Mouse (Mus musculus) T-cell, adult 2 months (primary cell): ENCODE measurements around the gene Zmiz2.
A peak's percentile ranks its signal among the peaks of the same experiment; 100 is the strongest.
"Not testable (repeated sequence)": the region's sequence is repeated elsewhere in the genome, so short reads cannot be mapped to it uniquely, and the experiment has no call there.

ENCODE experiments used
- DNase-seq: peaks from one replicate; pipeline ENCODE4 v3.0.0; 2022; ENCODE audit warnings: low spot score

Zmiz2 gene

DNA sequence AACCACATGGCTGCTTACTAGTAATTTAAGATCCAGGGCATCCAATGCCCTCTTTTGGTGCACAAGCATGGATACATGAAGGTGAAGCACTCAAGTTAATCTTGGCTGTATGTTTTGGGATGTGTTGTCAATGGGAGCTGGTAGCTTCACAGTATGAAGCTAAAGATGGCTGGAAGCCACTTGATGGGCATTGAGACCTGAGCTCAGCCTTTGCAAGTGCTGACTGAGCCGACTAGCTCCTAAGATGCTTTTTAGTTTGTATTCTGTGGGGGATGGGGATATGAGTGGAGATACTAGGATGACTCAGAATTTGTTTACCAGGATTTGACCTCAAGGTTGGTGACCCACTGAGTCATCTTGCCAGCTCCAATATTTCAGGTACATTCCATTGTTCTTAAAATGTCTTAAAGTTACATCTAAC, 31.4 kb downstream of the Zmiz2 start:
- DNase-seq = no peak

DNA sequence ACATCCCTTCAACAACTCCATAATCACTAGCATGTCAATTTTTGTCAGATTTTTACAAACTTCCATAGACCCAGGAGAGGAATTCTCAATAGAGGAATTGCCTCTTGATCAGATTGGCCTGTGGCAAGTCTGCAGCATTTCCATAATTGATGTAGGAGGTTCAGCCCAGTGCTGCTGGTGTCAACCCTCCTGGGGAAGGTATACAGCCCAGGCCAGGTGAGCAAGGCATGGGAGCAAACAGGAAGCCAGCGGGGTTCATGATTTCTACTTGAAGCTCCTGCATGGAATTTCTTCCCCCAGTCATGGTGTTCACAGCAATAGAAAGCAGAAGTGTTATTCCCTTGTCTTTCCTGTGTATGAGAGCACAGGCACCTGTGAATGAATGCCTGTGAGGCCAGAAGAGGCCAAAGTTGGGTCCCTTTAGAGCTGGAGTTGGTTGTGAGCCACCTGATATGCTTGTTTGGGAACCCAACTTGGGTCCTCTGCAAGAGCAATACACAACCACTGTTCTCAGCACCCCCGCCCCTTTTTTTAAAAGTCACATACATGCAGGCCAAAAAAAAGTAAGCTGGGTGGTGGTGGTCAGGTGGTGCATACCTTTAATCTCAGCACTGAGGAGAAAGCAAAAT, 32.0 kb downstream of the Zmiz2 start:
- no peak for DNase-seq

DNA sequence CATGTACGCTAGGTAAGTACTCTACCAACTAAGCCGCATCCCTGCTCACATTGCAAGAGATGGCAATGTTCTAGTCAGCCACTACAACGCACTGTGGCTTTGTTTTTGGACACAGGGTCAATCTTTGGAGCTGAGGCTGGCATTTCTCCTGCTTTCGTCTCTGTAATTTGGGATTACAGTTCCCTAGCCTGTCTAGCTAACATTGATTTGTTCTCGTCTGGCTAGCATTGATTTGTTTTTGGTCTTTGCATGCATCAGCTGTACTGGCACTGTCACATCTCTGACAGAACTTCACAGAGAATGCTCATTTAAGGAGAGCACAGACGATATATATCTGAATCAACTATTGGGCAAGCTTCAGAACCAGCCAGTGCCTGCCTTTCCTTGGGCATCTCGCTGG, 41.3 kb downstream of the Zmiz2 start:
- no peak for DNase-seq

DNA sequence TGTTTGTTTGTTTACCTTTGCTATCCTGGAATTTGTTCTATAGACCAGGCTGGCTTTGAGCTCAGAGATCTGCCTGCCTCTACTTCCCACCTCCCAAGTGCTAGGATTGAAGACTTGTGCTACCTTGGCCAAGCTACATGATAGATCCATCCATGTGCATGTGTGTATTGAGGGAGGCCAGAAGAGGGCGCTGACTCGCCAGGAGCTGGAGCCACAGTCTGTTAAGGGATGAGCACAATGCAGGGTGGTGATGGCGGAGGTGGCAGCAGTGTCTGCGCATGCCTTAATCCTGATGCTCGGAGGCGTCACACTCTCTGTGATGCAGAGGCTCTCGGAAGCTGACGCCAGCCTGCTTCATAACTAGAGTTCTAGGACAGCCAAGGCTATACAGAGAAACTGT, 47.6 kb downstream of the Zmiz2 start:
- DNase-seq = peak; percentile 67

DNA sequence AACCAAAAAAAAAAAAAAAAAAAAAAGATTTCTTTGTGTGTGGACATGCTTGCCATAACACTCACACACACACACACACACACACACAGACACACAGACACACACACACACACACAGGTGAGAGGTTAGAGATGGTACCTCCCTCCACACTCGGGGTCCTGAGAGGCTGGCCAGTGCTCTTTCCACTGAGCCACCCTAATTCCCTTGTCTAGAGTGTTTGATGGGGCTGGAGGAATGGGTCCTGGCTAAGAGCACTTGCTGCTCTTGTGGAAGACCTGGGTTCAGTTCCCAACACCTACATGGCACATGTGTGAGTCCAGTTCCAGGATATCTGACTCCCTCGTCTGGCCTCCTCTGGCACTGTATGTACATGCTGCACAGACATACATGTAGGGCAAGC, 48.8 kb downstream of the Zmiz2 start:
- no peak for DNase-seq

DNA sequence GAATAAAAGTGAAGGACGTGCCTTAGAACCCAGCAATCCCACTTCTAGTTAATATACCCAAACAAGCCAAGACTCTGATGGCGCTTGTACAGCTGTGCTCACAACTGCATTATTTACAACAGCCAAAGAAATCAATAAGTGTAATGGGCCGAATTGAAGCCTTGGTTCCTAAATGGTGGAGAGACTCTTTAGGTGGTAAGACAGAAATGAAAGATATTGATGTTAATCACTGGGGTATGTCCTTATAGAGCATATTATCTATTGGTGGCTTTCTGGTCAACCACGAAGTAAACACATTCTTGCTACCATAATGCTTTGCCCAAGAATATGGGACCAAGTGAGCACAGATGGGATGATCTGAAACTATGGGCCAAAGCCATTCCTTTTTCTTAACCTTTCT, 51.3 kb downstream of the Zmiz2 start:
- DNase-seq = no peak

DNA sequence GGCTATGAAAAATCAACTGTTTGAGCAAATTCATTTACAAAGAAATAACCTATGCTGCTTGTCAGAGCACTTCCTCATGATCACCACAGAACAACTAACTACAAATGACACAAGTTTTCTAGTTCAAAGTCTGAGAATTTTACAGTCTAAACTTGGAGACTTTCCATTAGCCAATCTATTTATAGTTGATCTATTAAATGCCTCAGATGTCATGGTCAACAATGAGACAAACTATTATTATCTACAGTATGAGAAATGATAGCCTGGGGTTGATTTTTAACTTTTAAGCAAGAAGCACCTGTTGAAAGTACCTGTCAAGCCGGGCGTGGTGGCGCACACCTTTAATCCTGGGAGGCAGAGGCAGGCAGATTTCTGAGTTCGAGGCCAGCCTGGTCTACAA, 53.7 kb downstream of the Zmiz2 start:
- DNase-seq = no peak

DNA sequence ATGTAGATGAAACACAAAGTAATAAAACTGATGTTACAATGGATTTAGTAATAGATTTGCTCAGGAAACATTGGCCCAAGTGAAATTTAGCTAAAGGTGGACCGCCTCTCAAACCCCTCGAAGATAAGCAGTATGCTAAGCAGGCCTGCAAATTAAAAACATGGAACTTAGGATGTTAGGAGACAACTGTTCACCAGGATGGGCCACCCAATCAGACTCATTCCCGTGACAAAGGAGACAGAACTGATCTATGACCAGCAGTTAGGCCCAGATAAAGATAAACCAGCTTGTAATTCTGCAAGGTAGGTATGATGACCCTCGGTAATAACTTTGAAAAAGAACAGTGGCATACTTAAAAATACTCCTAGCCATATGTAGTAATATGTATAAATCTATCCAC, 54.2 kb downstream of the Zmiz2 start:
- DNase-seq = no peak

DNA sequence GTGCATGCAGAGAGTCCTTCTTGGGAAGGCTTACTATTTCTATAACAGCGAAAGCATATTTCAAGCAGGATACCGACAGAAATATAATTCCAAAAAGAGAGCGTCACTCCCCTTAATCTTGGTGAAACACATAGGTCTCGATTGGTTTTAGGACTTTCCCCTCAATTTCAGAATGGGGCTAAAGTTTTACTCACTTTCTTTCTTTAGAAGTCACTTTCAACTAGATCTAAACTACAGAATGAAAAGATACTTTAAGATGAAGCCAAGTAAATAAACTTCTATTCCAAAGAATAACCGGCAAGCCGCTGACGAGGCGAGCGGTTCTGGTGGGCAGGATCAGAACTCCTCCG, 54.8 kb downstream of the Zmiz2 start:
- no peak for DNase-seq

DNA sequence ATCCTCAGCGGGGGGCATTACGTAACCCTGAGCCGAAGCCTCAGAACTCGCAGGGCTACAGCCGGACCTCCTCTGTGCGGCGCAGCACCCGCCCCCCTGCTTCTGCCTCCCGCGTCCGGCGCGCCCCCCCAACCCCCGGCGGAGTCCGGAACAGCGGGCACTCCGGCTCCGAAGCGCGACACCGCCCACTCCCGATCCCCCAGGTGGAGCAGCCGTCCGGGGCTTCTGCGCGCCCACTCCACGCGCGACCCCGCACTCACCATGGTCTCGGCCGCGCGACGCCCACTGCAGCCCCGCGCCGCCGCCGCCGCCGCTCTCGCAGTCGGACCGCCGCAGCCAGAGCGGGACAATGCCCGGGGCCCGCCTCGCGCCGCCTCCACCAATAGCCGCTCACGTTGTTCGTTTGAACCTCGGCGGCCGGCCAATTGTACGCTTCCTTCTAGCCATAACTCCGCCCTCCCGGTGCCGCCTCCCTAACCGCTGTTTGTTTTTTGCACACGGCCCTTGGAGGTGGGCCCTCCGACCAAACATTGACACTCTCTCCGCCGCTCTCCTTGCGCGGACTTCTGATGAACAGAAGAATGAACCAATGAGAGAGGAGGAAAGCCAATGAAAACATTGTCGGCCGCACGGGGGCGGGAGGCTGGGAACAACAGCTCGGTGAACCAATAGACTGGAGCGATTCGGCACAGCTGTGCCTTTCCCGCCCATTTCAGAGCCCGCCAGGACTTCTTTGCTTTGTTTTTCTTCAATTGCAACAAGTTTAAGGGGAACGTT, 55.4 kb downstream of the Zmiz2 start, which contains the start of gene H2afv:
H2afv (minus strand) TSS at position 367 of the 777 bp plus-strand sequence.
- DNase-seq = peak; percentile 99

DNA sequence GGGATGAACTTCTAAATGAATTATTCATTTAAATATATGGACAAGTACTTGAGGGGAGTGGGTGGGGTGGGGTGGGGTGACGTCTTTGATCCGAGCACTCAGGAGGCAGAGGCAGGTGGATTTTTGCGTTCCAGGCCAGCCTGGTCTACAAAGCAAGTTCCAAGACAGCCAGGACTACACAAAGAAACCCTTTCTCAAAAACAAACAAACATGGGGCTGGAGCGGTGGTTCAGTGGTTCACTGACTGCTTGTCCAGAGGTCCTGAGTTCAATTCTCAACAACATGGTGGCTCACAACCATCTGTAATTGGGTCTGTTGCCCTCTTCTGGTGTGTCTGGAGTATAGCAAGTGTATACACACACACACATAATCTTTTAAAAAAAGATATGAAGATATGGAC, 56.6 kb downstream of the Zmiz2 start:
- no peak for DNase-seq

DNA sequence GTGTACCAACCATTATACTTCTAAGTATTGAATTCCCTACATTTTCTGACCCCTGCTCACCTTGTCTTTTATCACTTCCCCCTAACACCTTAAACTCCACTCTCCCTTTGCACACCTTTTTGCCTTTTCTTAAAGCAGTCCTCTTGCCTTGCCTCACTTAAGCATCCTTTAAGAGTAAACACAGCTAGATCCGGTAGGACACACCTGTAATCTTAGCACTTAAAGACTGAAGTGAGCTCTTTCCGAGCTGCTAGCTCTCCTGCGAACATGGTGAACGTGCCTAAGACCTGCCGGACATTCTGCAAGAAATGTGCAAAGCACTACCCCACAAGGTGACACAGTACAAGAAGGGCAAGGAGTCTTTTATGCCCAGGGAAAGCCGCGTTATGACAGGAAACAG, 57.1 kb downstream of the Zmiz2 start:
- DNase-seq = no peak

DNA sequence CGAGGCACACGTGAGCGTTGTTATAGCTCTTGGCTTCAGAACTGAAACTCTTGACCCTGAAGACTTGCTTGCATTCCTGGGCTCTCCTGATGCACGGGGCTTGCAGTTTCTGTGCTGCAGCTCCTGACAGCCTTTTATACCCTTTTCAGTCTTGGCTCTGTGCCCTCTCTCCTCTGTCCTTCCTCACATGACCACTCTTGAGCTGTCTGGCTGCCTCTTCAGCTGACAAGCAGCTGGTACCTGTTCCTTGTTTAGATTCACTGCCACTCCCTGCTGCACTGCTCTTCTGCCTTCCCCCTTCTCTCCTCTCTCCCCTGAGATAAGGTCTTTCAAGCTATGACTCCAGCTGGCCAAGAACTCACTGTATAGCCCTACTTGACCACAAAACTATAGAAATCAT, 58.6 kb downstream of the Zmiz2 start:
- DNase-seq = no peak

DNA sequence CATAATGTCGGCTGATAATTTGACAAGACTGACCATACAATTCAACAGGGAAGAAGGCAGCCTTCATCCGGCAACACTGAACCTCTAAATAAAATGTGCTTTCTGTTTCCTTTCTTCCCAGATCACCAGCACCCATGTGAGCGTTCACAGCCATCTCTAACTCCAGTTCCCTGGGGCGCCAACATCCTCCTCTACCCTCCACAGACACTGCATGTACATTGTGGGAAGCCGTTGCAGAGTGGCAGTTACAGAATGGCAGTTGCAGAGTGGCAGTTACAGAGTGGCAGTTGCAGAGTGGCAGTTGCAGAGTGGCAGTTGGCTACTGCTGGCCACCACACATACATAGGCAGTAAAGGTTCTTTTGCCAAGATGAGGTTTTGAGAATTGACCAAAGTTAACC, 59.3 kb downstream of the Zmiz2 start:
- DNase-seq = not testable (repeated sequence)
